24 mouse cellular contexts compared by ENCODE assay signal in genomic region chr3:122484301-122484700, GRCm38 (mm10).
DNase-seq lines count a peak whose midpoint lies in the region; ATAC-seq and TF ChIP-seq lines count a peak whose summit lies in the region.
"Had no signal": no experiment of that assay in that cellular context is flagged by ENCODE, and none has a peak within 500 bp of the region (broad histone marks: within the 10 kb centered on the region; RNA-seq: fewer than 3 reads in every experiment).

No protein-coding gene starts in this region.

- H3K4me3 ChIP-seq in hindbrain, embryonic 10.5 days = no peak overlapping the region
- H3K4me3 ChIP-seq in hindbrain, embryonic 13.5 days = no peak overlapping the region
- H3K4me3 ChIP-seq in liver, adult 2 months (ENCODE audit: insufficient read depth, low read depth, low read length) = peak overlapping the region; percentile 67
- no peak overlapping the region for H3K4me3 ChIP-seq in liver, embryonic 11.5 days (ENCODE audit: low read depth, low read length)
- H3K4me3 ChIP-seq in neural tube, embryonic 13.5 days = peak overlapping the region; percentile 6
- no peak overlapping the region for H3K4me3 ChIP-seq in neural tube, embryonic 15.5 days (replicated peaks)
- H3K4me3 ChIP-seq: erythroblast, embryonic 14.5 days; forebrain, embryonic 13.5 days; limb, embryonic 12.5 days; liver, embryonic 13.5 days had no signal

- 43% methylated on average over 3 of the region's 3 CpGs for WGBS in hindbrain, embryonic 10.5 days
- WGBS in hindbrain, embryonic 13.5 days = 46% methylated on average over 3 of the region's 3 CpGs
- WGBS in liver, adult 2 months = 19% methylated on average over 3 of the region's 3 CpGs
- WGBS in liver, embryonic 11.5 days = 77% methylated on average over 3 of the region's 3 CpGs
- WGBS in neural tube, embryonic 13.5 days = 39% methylated on average over 3 of the region's 3 CpGs
- 44% methylated on average over 3 of the region's 3 CpGs for WGBS in neural tube, embryonic 15.5 days

- ATAC-seq in hindbrain, embryonic 13.5 days (ENCODE audit: low FRiP score) = no peak
- ATAC-seq in liver, embryonic 11.5 days (replicated peaks; ENCODE audit: low FRiP score) = no peak
- ATAC-seq in neural tube, embryonic 13.5 days (ENCODE audit: low read depth) = no peak
- ATAC-seq in neural tube, embryonic 15.5 days (ENCODE audit: low FRiP score) = no peak
- ATAC-seq: CD4-positive, CD25-positive, alpha-beta regulatory T cell, adult 4 months; forebrain, embryonic 13.5 days had no signal

- H3K4me1 ChIP-seq in hindbrain, embryonic 10.5 days (replicated peaks) = peaks cover 76% of the 10 kb centered on the region
- peaks cover 51% of the 10 kb centered on the region for H3K4me1 ChIP-seq in hindbrain, embryonic 13.5 days (replicated peaks)
- H3K4me1 ChIP-seq in liver, adult 2 months (ENCODE audit: control insufficient read depth, insufficient read depth, low read length) = peaks cover 33% of the 10 kb centered on the region
- H3K4me1 ChIP-seq in liver, embryonic 11.5 days (replicated peaks; ENCODE audit: control insufficient read depth, insufficient read depth, low read length) = peaks cover 13% of the 10 kb centered on the region; the same call in 1 of the 2 replicates
- H3K4me1 ChIP-seq in neural tube, embryonic 13.5 days (replicated peaks) = peaks cover 64% of the 10 kb centered on the region
- peaks cover 46% of the 10 kb centered on the region for H3K4me1 ChIP-seq in neural tube, embryonic 15.5 days

- no peak overlapping the region for H3K4me2 ChIP-seq in hindbrain, embryonic 13.5 days
- no peak overlapping the region for H3K4me2 ChIP-seq in liver, embryonic 11.5 days
- peak overlapping the region; percentile 36; the same call in 1 of the 2 replicates for H3K4me2 ChIP-seq in neural tube, embryonic 13.5 days
- peak overlapping the region; percentile 7; the same call in 1 of the 2 replicates for H3K4me2 ChIP-seq in neural tube, embryonic 15.5 days
- H3K4me2 ChIP-seq: liver, embryonic 13.5 days had no signal

- H3K27me3 ChIP-seq in hindbrain, embryonic 10.5 days (ENCODE audit: insufficient read depth, poor library complexity, severe bottlenecking) = no peaks in the 10 kb centered on the region
- no peaks in the 10 kb centered on the region for H3K27me3 ChIP-seq in hindbrain, embryonic 13.5 days
- no peaks in the 10 kb centered on the region for H3K27me3 ChIP-seq in liver, adult 2 months (ENCODE audit: control insufficient read depth, insufficient read depth, low read length)
- H3K27me3 ChIP-seq in liver, embryonic 11.5 days (replicated peaks; ENCODE audit: control insufficient read depth, insufficient read depth, low read length) = no peaks in the 10 kb centered on the region
- no peaks in the 10 kb centered on the region for H3K27me3 ChIP-seq in neural tube, embryonic 13.5 days
- no peaks in the 10 kb centered on the region for H3K27me3 ChIP-seq in neural tube, embryonic 15.5 days (replicated peaks)
- H3K27me3 ChIP-seq: limb, embryonic 12.5 days; liver, embryonic 13.5 days had no signal

- peaks cover 31% of the 10 kb centered on the region for H3K79me2 ChIP-seq in liver, adult 2 months (ENCODE audit: control insufficient read depth, insufficient read depth, low read length)

- no peak for TF ChIP-seq CTCF in liver, adult 2 months (IDR thresholded peaks at IDR 0.05; ENCODE audit: low read depth, low read length)

- TF ChIP-seq POLR2A in liver, adult 2 months (IDR thresholded peaks at IDR 0.05; ENCODE audit: extremely low read depth, insufficient read depth, low read length) = no peak

- peak overlapping the region; percentile 79; the same call in 1 of the 2 replicates for H3K27ac ChIP-seq in hindbrain, embryonic 10.5 days
- H3K27ac ChIP-seq in hindbrain, embryonic 13.5 days = no peak overlapping the region
- peak overlapping the region; percentile 92 for H3K27ac ChIP-seq in liver, adult 2 months (replicated peaks; ENCODE audit: insufficient read depth, low read depth, low read length)
- no peak overlapping the region for H3K27ac ChIP-seq in liver, embryonic 11.5 days (ENCODE audit: low read depth, low read length)
- peak overlapping the region; percentile 61; the same call in 1 of the 2 replicates for H3K27ac ChIP-seq in neural tube, embryonic 13.5 days (replicated peaks)
- H3K27ac ChIP-seq in neural tube, embryonic 15.5 days (replicated peaks) = no peak overlapping the region
- H3K27ac ChIP-seq: forebrain, embryonic 13.5 days; heart, embryonic 13.5 days; limb, embryonic 12.5 days; liver, embryonic 13.5 days had no signal

- no peaks in the 10 kb centered on the region for H3K36me3 ChIP-seq in hindbrain, embryonic 10.5 days
- no peaks in the 10 kb centered on the region for H3K36me3 ChIP-seq in hindbrain, embryonic 13.5 days
- H3K36me3 ChIP-seq in liver, adult 2 months (ENCODE audit: control insufficient read depth, insufficient read depth, low read length) = no peaks in the 10 kb centered on the region; the same call in 1 of the 2 replicates
- H3K36me3 ChIP-seq in liver, embryonic 11.5 days (ENCODE audit: control insufficient read depth, insufficient read depth, low read length) = no peaks in the 10 kb centered on the region
- no peaks in the 10 kb centered on the region for H3K36me3 ChIP-seq in neural tube, embryonic 13.5 days
- no peaks in the 10 kb centered on the region for H3K36me3 ChIP-seq in neural tube, embryonic 15.5 days
- H3K36me3 ChIP-seq: heart, embryonic 13.5 days; limb, embryonic 12.5 days; liver, embryonic 13.5 days had no signal

- no peak overlapping the region for H3K9ac ChIP-seq in hindbrain, embryonic 13.5 days
- peak overlapping the region; percentile 68 for H3K9ac ChIP-seq in liver, adult 2 months (ENCODE audit: low read depth, low read length)
- H3K9ac ChIP-seq in liver, embryonic 11.5 days (ENCODE audit: low read depth, low read length) = no peak overlapping the region
- H3K9ac ChIP-seq in neural tube, embryonic 13.5 days = no peak overlapping the region
- no peak overlapping the region for H3K9ac ChIP-seq in neural tube, embryonic 15.5 days (replicated peaks)
- H3K9ac ChIP-seq: limb, embryonic 12.5 days; liver, embryonic 13.5 days had no signal

- no peaks in the 10 kb centered on the region for H3K9me3 ChIP-seq in hindbrain, embryonic 10.5 days
- H3K9me3 ChIP-seq in hindbrain, embryonic 13.5 days = no peaks in the 10 kb centered on the region
- H3K9me3 ChIP-seq in liver, embryonic 11.5 days (ENCODE audit: control insufficient read depth, low read length) = no peaks in the 10 kb centered on the region
- no peaks in the 10 kb centered on the region for H3K9me3 ChIP-seq in neural tube, embryonic 13.5 days
- no peaks in the 10 kb centered on the region for H3K9me3 ChIP-seq in neural tube, embryonic 15.5 days (replicated peaks)
- H3K9me3 ChIP-seq: forebrain, embryonic 13.5 days; heart, embryonic 13.5 days; limb, embryonic 12.5 days; liver, embryonic 13.5 days had no signal

- DNase-seq in hindbrain, embryonic 10.5 days (ENCODE audit: low spot score) = no peak
- peak; percentile 93 for DNase-seq in liver, adult 2 months (ENCODE audit: extremely low read depth, low read depth, low spot score)
- no peak for DNase-seq in liver, embryonic 11.5 days (ENCODE audit: low spot score)
- no peak for DNase-seq in neural tube, embryonic 10.5 days (ENCODE audit: extremely low spot score, low spot score)
- no peak for DNase-seq in testis, postnatal 10 days (ENCODE audit: low spot score)
- DNase-seq: adrenal gland, postnatal 14 days; cerebellum, adult 11-12 months; cerebellum, adult 9-11 months; kidney, adult 11 months; kidney, postnatal 14 days; layer of hippocampus, adult 9-11 months; liver, embryonic 13.5 days; lung, adult 2 months; lung, postnatal 14 days; retina, postnatal 1 day; right cerebral cortex, postnatal 14 days had no signal

Comparison
In these comparisons a context has a peak if more than half of its experiments do, and no peak if none do; other contexts are left out.
1. H3K27ac ChIP-seq: peak in hindbrain, embryonic 10.5 days (single experiment), liver, adult 2 months (single experiment) and neural tube, embryonic 13.5 days (single experiment); none in hindbrain, embryonic 13.5 days (single experiment), liver, embryonic 11.5 days (single experiment) and neural tube, embryonic 15.5 days (single experiment).
2. H3K4me3 ChIP-seq: peak in liver, adult 2 months (single experiment) and neural tube, embryonic 13.5 days (single experiment); none in hindbrain, embryonic 10.5 days (single experiment), hindbrain, embryonic 13.5 days (single experiment), liver, embryonic 11.5 days (single experiment) and neural tube, embryonic 15.5 days (single experiment).
3. H3K4me2 ChIP-seq: peak in neural tube, embryonic 13.5 days (single experiment) and neural tube, embryonic 15.5 days (single experiment); none in hindbrain, embryonic 13.5 days (single experiment) and liver, embryonic 11.5 days (single experiment).